Mouse (Mus musculus) left cerebral cortex, postnatal 4 days (tissue): ENCODE measurements around the gene Wdr45b. TPM values are rescaled to one million over a fixed set of nuclear protein-coding genes. Genes with fewer than 3 reads are reported as not detected.
"Not testable (repeated sequence)": the region's sequence is repeated elsewhere in the genome, so short reads cannot be mapped to it uniquely, and the experiment has no call there.

ENCODE experiments used
- DNase-seq: peaks from one replicate; pipeline ENCODE4 v3.0.0-alpha.2; 2022
- intact Hi-C: fragments of 180-260 bp; cut with DNase I; formaldehyde crosslinking; loops from one replicate; pipeline ENCODE4 v1.15.1; 2025
- total RNA-seq, 2 experiments: library from RNA; stranded (reverse); gene quantifications; 2 replicates each; pipeline ENCODE4 v1.2.3; 2021

Gene Wdr45b
- total RNA-seq: 10 to 100 TPM; 57.3 to 64.8 TPM

- DNase-seq: peak; percentile 98
- intact Hi-C loops: no loop called here
Measured at GRCm38 (mm10) chr11:121354091-121354707, at the start of gene Wdr45b. Wdr45b (minus strand) TSS chr11:121354445.

- no peak for DNase-seq
- intact Hi-C loops: no loop called here
Measured at GRCm38 (mm10) chr11:121392405-121392804, 38.2 kb upstream of the Wdr45b start.

- intact Hi-C loops: no loop called here
- DNase-seq: no peak
Measured at GRCm38 (mm10) chr11:121390793-121391192, 36.5 kb upstream of the Wdr45b start.

- DNase-seq: no peak
- intact Hi-C loops: no loop called here
Measured at GRCm38 (mm10) chr11:121388554-121388945, 34.3 kb upstream of the Wdr45b start.

- intact Hi-C loops: no loop called here
- DNase-seq: peak; percentile 97
Measured at GRCm38 (mm10) chr11:121387750-121388553, 33.7 kb upstream of the Wdr45b start, which contains the start of gene Rab40b. Rab40b (minus strand) TSS chr11:121388251.

GRCm38 (mm10) chr11:121380294-121380693, 26.0 kb upstream of the Wdr45b start:
- intact Hi-C loops: no loop called here
- DNase-seq: no peak

- DNase-seq: no peak
- intact Hi-C loops: no loop called here
Measured at GRCm38 (mm10) chr11:121378644-121379043, 24.4 kb upstream of the Wdr45b start.

GRCm38 (mm10) chr11:121373305-121373704, 19.1 kb upstream of the Wdr45b start:
- intact Hi-C loops: no loop called here
- no peak for DNase-seq

GRCm38 (mm10) chr11:121370337-121370994, 16.2 kb upstream of the Wdr45b start:
- intact Hi-C loops: no loop called here
- no peak for DNase-seq

- intact Hi-C loops: no loop called here
- peak; percentile 43 for DNase-seq
Measured at GRCm38 (mm10) chr11:121369622-121370021, 15.4 kb upstream of the Wdr45b start.

- no peak for DNase-seq
- intact Hi-C loops: no loop called here
Measured at GRCm38 (mm10) chr11:121368731-121369130, 14.5 kb upstream of the Wdr45b start.

GRCm38 (mm10) chr11:121367170-121367707, 13.0 kb upstream of the Wdr45b start:
- intact Hi-C loops: no loop called here
- no peak for DNase-seq

- intact Hi-C loops: no loop called here
- DNase-seq: peak; percentile 22
Measured at GRCm38 (mm10) chr11:121362212-121362611, 8.0 kb upstream of the Wdr45b start.

GRCm38 (mm10) chr11:121353326-121354090, 737 bp downstream of the Wdr45b start:
- peak; percentile 23 for DNase-seq
- intact Hi-C loops: no loop called here

GRCm38 (mm10) chr11:121348727-121349126, 5.5 kb downstream of the Wdr45b start:
- DNase-seq, intact Hi-C loops: not testable (repeated sequence)

- DNase-seq: no peak
- intact Hi-C loops: no loop called here
Measured at GRCm38 (mm10) chr11:121348166-121348565, 6.1 kb downstream of the Wdr45b start.

GRCm38 (mm10) chr11:121347036-121347435, 7.2 kb downstream of the Wdr45b start:
- no peak for DNase-seq
- intact Hi-C loops: no loop called here

GRCm38 (mm10) chr11:121342423-121342822, 11.8 kb downstream of the Wdr45b start:
- intact Hi-C loops, DNase-seq: not testable (repeated sequence)

- DNase-seq: no peak
- intact Hi-C loops: no loop called here
Measured at GRCm38 (mm10) chr11:121340287-121340686, 14.0 kb downstream of the Wdr45b start.

GRCm38 (mm10) chr11:121339647-121340046, 14.6 kb downstream of the Wdr45b start:
- intact Hi-C loops: no loop called here
- DNase-seq: no peak
